Mouse (Mus musculus) kidney, postnatal 10 days (tissue): ENCODE data around the gene Tcl1b3.

Experiments
- DNase-seq: peaks from one replicate; pipeline ENCODE4 v3.0.0; 2021; ENCODE audit warnings: mixed read lengths

Tcl1b3 gene

GRCm38 (mm10) chr12:105235091-105235490, 44.2 kb downstream of the Tcl1b3 start:
- DNase-seq: no peak

- DNase-seq: no peak
Observed at GRCm38 (mm10) chr12:105239060-105239459, 48.2 kb downstream of the Tcl1b3 start.
